16 mouse cellular contexts compared by ENCODE assay signal in the genomic region with DNA sequence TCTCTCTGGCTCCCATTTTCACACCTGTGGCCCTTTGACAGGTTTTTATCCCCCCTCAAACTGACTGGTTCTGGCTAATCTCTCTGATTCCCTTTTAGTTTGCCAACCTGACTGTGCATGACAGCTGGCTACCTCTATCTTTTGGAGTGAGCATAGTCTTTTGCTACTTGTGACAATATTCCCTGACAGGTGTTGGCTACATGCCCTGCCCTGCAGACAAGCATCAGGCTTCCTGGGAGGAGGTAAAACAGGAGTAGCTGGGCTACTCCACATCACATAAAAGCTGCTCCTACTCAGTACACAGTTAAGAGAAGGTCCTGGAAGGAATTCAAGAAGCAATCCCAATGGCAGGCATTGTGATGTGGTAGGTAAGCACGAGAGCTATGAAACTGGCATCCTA.
DNase-seq lines count a peak whose midpoint lies in the region; ATAC-seq and TF ChIP-seq lines count a peak whose summit lies in the region.
"Had no signal": no experiment of that assay in that cellular context is flagged by ENCODE, and none has a peak within 500 bp of the region (broad histone marks: within the 10 kb centered on the region; RNA-seq: fewer than 3 reads in every experiment).

No protein-coding gene starts in this region.

- no peaks in the 10 kb centered on the region for H3K9me3 ChIP-seq in hindbrain, postnatal 0 days (ENCODE audit: low read length)
- no peaks in the 10 kb centered on the region for H3K9me3 ChIP-seq in hindbrain, embryonic 12.5 days (replicated peaks)
- H3K9me3 ChIP-seq in neural tube, embryonic 15.5 days (replicated peaks) = no peaks in the 10 kb centered on the region
- H3K9me3 ChIP-seq: embryonic facial prominence, embryonic 10.5 days; embryonic facial prominence, embryonic 12.5 days; forebrain, embryonic 10.5 days; forebrain, embryonic 12.5 days had no signal

- H3K27me3 ChIP-seq in hindbrain, postnatal 0 days (ENCODE audit: insufficient read depth, low read length) = no peaks in the 10 kb centered on the region
- H3K27me3 ChIP-seq in hindbrain, embryonic 12.5 days = peaks cover 16% of the 10 kb centered on the region
- H3K27me3 ChIP-seq in neural tube, embryonic 15.5 days (replicated peaks) = no peaks in the 10 kb centered on the region
- H3K27me3 ChIP-seq: embryonic facial prominence, embryonic 12.5 days had no signal

- no peak for TF ChIP-seq CTCF in hindbrain, postnatal 0 days (IDR thresholded peaks at IDR 0.05; ENCODE audit: low read depth)

- no peak overlapping the region for H3K4me3 ChIP-seq in hindbrain, postnatal 0 days (ENCODE audit: low read length)
- no peak overlapping the region for H3K4me3 ChIP-seq in hindbrain, embryonic 12.5 days
- H3K4me3 ChIP-seq in neural tube, embryonic 15.5 days (replicated peaks) = no peak overlapping the region
- H3K4me3 ChIP-seq: embryonic facial prominence, embryonic 10.5 days; embryonic facial prominence, embryonic 12.5 days; erythroblast, embryonic 14.5 days; forebrain, embryonic 10.5 days; forebrain, embryonic 12.5 days had no signal

- no peak for ATAC-seq in hindbrain, postnatal 0 days
- ATAC-seq in hindbrain, embryonic 12.5 days (ENCODE audit: low FRiP score) = no peak
- no peak for ATAC-seq in neural tube, embryonic 15.5 days (ENCODE audit: low FRiP score)
- no peak for ATAC-seq in erythroblast, adult 5-6 weeks (replicated peaks; ENCODE audit: low FRiP score, poor library complexity, severe bottlenecking)
- ATAC-seq: forebrain, embryonic 16.5 days had no signal

- no peak overlapping the region for H3K9ac ChIP-seq in hindbrain, postnatal 0 days (replicated peaks; ENCODE audit: low read length)
- no peak overlapping the region for H3K9ac ChIP-seq in hindbrain, embryonic 12.5 days
- H3K9ac ChIP-seq in neural tube, embryonic 15.5 days (replicated peaks) = no peak overlapping the region
- H3K9ac ChIP-seq: embryonic facial prominence, embryonic 12.5 days; forebrain, embryonic 12.5 days had no signal

- 50% methylated on average over 1 of the region's 1 CpGs for WGBS in hindbrain, postnatal 0 days
- 90% methylated on average over 1 of the region's 1 CpGs for WGBS in hindbrain, embryonic 12.5 days
- 60% methylated on average over 1 of the region's 1 CpGs for WGBS in neural tube, embryonic 15.5 days

- no peak overlapping the region for H3K4me2 ChIP-seq in hindbrain, postnatal 0 days (ENCODE audit: low read depth, low read length)
- no peak overlapping the region for H3K4me2 ChIP-seq in hindbrain, embryonic 12.5 days (replicated peaks)
- H3K4me2 ChIP-seq in neural tube, embryonic 15.5 days = no peak overlapping the region
- H3K4me2 ChIP-seq: embryonic facial prominence, embryonic 12.5 days; forebrain, embryonic 12.5 days had no signal

- no peaks in the 10 kb centered on the region for H3K36me3 ChIP-seq in hindbrain, postnatal 0 days (ENCODE audit: insufficient read depth, low read length)
- H3K36me3 ChIP-seq in hindbrain, embryonic 12.5 days = no peaks in the 10 kb centered on the region
- H3K36me3 ChIP-seq in neural tube, embryonic 15.5 days = no peaks in the 10 kb centered on the region
- H3K36me3 ChIP-seq: embryonic facial prominence, embryonic 10.5 days; embryonic facial prominence, embryonic 12.5 days; forebrain, embryonic 10.5 days; forebrain, embryonic 12.5 days had no signal

- DNase-seq in cerebellum, postnatal 14 days = peak; percentile 52 to 56
- DNase-seq in cerebellum, adult 11 months = no peak
- DNase-seq in hindbrain, postnatal 0 days (ENCODE audit: low spot score) = peak; percentile 39
- DNase-seq in neural tube, embryonic 10.5 days (ENCODE audit: extremely low spot score, low spot score) = no peak
- DNase-seq: adrenal gland, postnatal 10 days; cerebellum, adult 9-10 months; cerebellum, postnatal 25 days had no signal

- H3K27ac ChIP-seq in hindbrain, postnatal 0 days = no peak overlapping the region
- no peak overlapping the region for H3K27ac ChIP-seq in hindbrain, embryonic 12.5 days
- peak overlapping the region; percentile 23; the same call in 1 of the 2 replicates for H3K27ac ChIP-seq in neural tube, embryonic 15.5 days (replicated peaks)
- H3K27ac ChIP-seq: embryonic facial prominence, embryonic 10.5 days; embryonic facial prominence, embryonic 12.5 days; forebrain, embryonic 10.5 days; forebrain, embryonic 12.5 days had no signal

- no peaks in the 10 kb centered on the region for H3K4me1 ChIP-seq in hindbrain, postnatal 0 days (ENCODE audit: insufficient read depth, low read length)
- no peaks in the 10 kb centered on the region; the same call in 1 of the 2 replicates for H3K4me1 ChIP-seq in hindbrain, embryonic 12.5 days
- H3K4me1 ChIP-seq in neural tube, embryonic 15.5 days = peaks cover 28% of the 10 kb centered on the region
- H3K4me1 ChIP-seq: embryonic facial prominence, embryonic 12.5 days had no signal

Comparison
In these comparisons a context has a peak if more than half of its experiments do, and no peak if none do; other contexts are left out.
1. DNase-seq: peak in cerebellum, postnatal 14 days (2 of 2) and hindbrain, postnatal 0 days (single experiment); none in cerebellum, adult 11 months (single experiment) and neural tube, embryonic 10.5 days (single experiment).